Mouse (Mus musculus): Measurements from ENCODE around the gene Olfr1110.
"Not testable (repeated sequence)": the region's sequence is repeated elsewhere in the genome, so short reads cannot be mapped to it uniquely, and the experiment has no call there.

Gene Olfr1110

GRCm38 (mm10) chr2:87140200-87140599, at the start of gene Olfr1110:
Olfr1110 (minus strand) TSS chr2:87140300.
- no peak for DNase-seq (ENCODE audit: low spot score in 2 of 2)

- no peak for DNase-seq (ENCODE audit: low spot score in 2 of 2)
Observed at GRCm38 (mm10) chr2:87187498-87187897, 47.4 kb upstream of the Olfr1110 start, which contains the start of gene Olfr1112. Olfr1112 (plus strand) TSS chr2:87187798.

GRCm38 (mm10) chr2:87167731-87168130, 27.6 kb upstream of the Olfr1110 start:
- DNase-seq (ENCODE audit: low spot score in 2 of 2) = not testable (repeated sequence)

- no peak for DNase-seq (ENCODE audit: low spot score in 2 of 2)
Observed at GRCm38 (mm10) chr2:87152524-87152923, 12.4 kb upstream of the Olfr1110 start, which contains the start of gene Olfr1111. Olfr1111 (minus strand) TSS chr2:87152624.

- no peak for DNase-seq (ENCODE audit: low spot score in 2 of 2)
Observed at GRCm38 (mm10) chr2:87114467-87114866, 25.6 kb downstream of the Olfr1110 start, which contains the start of gene Olfr259. Olfr259 (minus strand) TSS chr2:87114567.

GRCm38 (mm10) chr2:87095908-87096307, 44.2 kb downstream of the Olfr1110 start, which contains the start of gene Olfr1109:
Olfr1109 (minus strand) TSS chr2:87096008.
- no peak for DNase-seq (ENCODE audit: low spot score in 2 of 2)
